ENCODE assay signal across 7 mouse cellular contexts in the genomic region with DNA sequence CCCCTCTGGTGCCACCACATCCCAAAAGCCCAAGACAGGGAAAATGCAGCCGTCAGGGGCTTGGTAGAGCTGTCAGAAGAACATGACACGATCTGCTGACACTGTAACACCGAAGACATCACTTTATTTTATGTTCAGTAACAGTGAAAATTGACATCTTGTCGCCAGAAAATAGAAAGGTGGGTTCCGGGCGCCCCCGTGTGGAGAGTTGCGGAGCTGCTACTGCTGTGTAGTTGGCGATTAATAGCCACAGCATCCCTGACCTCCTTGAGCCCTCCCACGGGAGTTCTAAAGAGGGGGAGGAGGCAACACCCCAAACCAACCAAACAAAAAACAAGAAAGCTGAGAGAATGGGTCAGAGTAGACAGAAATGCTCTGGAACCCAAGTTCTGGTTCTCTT. TPM values are rescaled to one million over a fixed set of nuclear protein-coding genes. Genes with fewer than 3 reads are reported as not detected.
DNase-seq lines count a peak whose midpoint lies in the region; ATAC-seq and TF ChIP-seq lines count a peak whose summit lies in the region.

No protein-coding gene starts in this region.

- TF ChIP-seq CTCF in left cerebral cortex, adult 2 months (IDR thresholded peaks at IDR 0.05), result peak; percentile 96

- H3K4me2 ChIP-seq in hindbrain, embryonic 11.5 days (replicated peaks; ENCODE audit: low read depth, low read length), result no peak overlapping the region
- H3K4me2 ChIP-seq in midbrain, embryonic 12.5 days (replicated peaks), result no peak overlapping the region

- H3K27me3 ChIP-seq in hindbrain, embryonic 11.5 days (ENCODE audit: control insufficient read depth, insufficient read depth, low read length), result peaks cover 12% of the 10 kb centered on the region
- peaks cover 30% of the 10 kb centered on the region for H3K27me3 ChIP-seq in midbrain, embryonic 12.5 days

- H3K9ac ChIP-seq in hindbrain, embryonic 11.5 days (ENCODE audit: low read depth, low read length), result no peak overlapping the region
- no peak overlapping the region for H3K9ac ChIP-seq in midbrain, embryonic 12.5 days (replicated peaks)

- H3K27ac ChIP-seq in hindbrain, embryonic 11.5 days (ENCODE audit: low read depth, low read length), result no peak overlapping the region
- H3K27ac ChIP-seq in left cerebral cortex, adult 2 months, result no peak overlapping the region
- H3K27ac ChIP-seq in midbrain, embryonic 12.5 days (replicated peaks), result peak overlapping the region; percentile 54

- no peak overlapping the region for H3K4me3 ChIP-seq in hindbrain, embryonic 11.5 days (ENCODE audit: low read depth, low read length)
- no peak overlapping the region for H3K4me3 ChIP-seq in left cerebral cortex, adult 2 months
- no peak overlapping the region for H3K4me3 ChIP-seq in midbrain, embryonic 12.5 days

- ATAC-seq in hindbrain, embryonic 11.5 days (ENCODE audit: low FRiP score), result no peak
- ATAC-seq in midbrain, embryonic 12.5 days (ENCODE audit: low FRiP score, low read depth), result no peak

- 6% methylated on average over 10 of the region's 10 CpGs for WGBS in hindbrain, embryonic 11.5 days
- WGBS in midbrain, embryonic 12.5 days, result 6% methylated on average over 10 of the region's 10 CpGs

- H3K4me1 ChIP-seq in hindbrain, embryonic 11.5 days (replicated peaks; ENCODE audit: control insufficient read depth, insufficient read depth, low read length), result no peaks in the 10 kb centered on the region; the same call in 1 of the 2 replicates
- H3K4me1 ChIP-seq in midbrain, embryonic 12.5 days, result peaks cover 46% of the 10 kb centered on the region

- peak; percentile 39 for DNase-seq in ES-CJ7 (ENCODE audit: low read depth, low spot score)
- peak; percentile 89 for DNase-seq in adrenal gland, postnatal 10 days
- DNase-seq in embryo, embryonic 9.5 days (ENCODE audit: extremely low spot score), result peak; percentile 82
- DNase-seq in hindbrain, embryonic 11.5 days (ENCODE audit: low spot score), result peak; percentile 88
- DNase-seq in left cerebral cortex, adult 2 months (ENCODE audit: extremely low spot score in 1 of 2, low spot score in 2 of 2), result peak; percentile 69 to 80
- DNase-seq in spleen, adult 12 weeks (ENCODE audit: low spot score), result peak; percentile 65

- H3K36me3 ChIP-seq in hindbrain, embryonic 11.5 days (ENCODE audit: control insufficient read depth, insufficient read depth, low read length), result no peaks in the 10 kb centered on the region
- H3K36me3 ChIP-seq in midbrain, embryonic 12.5 days, result peaks cover 26% of the 10 kb centered on the region

- no peaks in the 10 kb centered on the region for H3K9me3 ChIP-seq in hindbrain, embryonic 11.5 days (ENCODE audit: control insufficient read depth, low read length)
- H3K9me3 ChIP-seq in midbrain, embryonic 12.5 days, result no peaks in the 10 kb centered on the region

- intact Hi-C loops in left cerebral cortex, adult 2 months (cut with DNase I), result loop anchor here (1.0 to 5.0 kb wide), 3 partner anchors 42 to 233 kb away; a partner anchor contains a TSS

RNA-seq across cellular contexts. Expression of a gene that starts 34.6 kb away (rescaled TPM):
- total RNA-seq in adrenal gland, postnatal 10 days (2021), result 10 to 100 TPM; 83.6 to 86.1 TPM
- polyA plus RNA-seq in hindbrain, embryonic 11.5 days (2014; fragmentation: Nextera tagmentation; extraction: Ambion mirVana), result 224 and 249 TPM in 2 replicates
- total RNA-seq in left cerebral cortex, adult 2 months (2021), result 10 to 100 TPM; 33.9 to 41.7 TPM
- polyA plus RNA-seq in midbrain, embryonic 12.5 days (2016; fragmentation: Nextera tagmentation; extraction: Ambion mirVana), result 206 and 210 TPM in 2 replicates

RNA-seq across cellular contexts. Expression of a gene that starts 42.9 kb away (rescaled TPM):
- 1 to 10 TPM; 3.8 to 4.9 TPM for total RNA-seq in adrenal gland, postnatal 10 days (2021)
- 22.6 and 24.9 TPM in 2 replicates for polyA plus RNA-seq in hindbrain, embryonic 11.5 days (2014; fragmentation: Nextera tagmentation; extraction: Ambion mirVana)
- total RNA-seq in left cerebral cortex, adult 2 months (2021), result 100 to 1,000 TPM in 1 of 2 experiments, 10 to 100 TPM in 1; 93.2 to 123 TPM
- polyA plus RNA-seq in midbrain, embryonic 12.5 days (2016; fragmentation: Nextera tagmentation; extraction: Ambion mirVana), result 40.1 and 47.7 TPM in 2 replicates

RNA-seq across cellular contexts. Expression of a gene that starts 44.6 kb away (rescaled TPM):
- total RNA-seq in adrenal gland, postnatal 10 days (2021), result 10 to 100 TPM; 68.6 to 80.0 TPM
- polyA plus RNA-seq in hindbrain, embryonic 11.5 days (2014; fragmentation: Nextera tagmentation; extraction: Ambion mirVana), result 118 and 135 TPM in 2 replicates
- 10 to 100 TPM; 56.6 to 62.9 TPM for total RNA-seq in left cerebral cortex, adult 2 months (2021)
- polyA plus RNA-seq in midbrain, embryonic 12.5 days (2016; fragmentation: Nextera tagmentation; extraction: Ambion mirVana), result 107 and 117 TPM in 2 replicates

Comparison
In these comparisons a context has a peak if more than half of its experiments do, and no peak if none do; other contexts are left out.
1. DNase-seq: peak in every context shown above with its lines; median percentile 89 in adrenal gland, postnatal 10 days; 88 in hindbrain, embryonic 11.5 days; 82 in embryo, embryonic 9.5 days; 74 in left cerebral cortex, adult 2 months; 65 in spleen, adult 12 weeks; 39 in ES-CJ7.
2. RNA of a gene that starts 42.9 kb away (total RNA-seq): 93.2 to 123 TPM in left cerebral cortex, adult 2 months; 3.8 to 4.9 TPM in adrenal gland, postnatal 10 days; every median in the first group is over 10 times any median in the second.